Mouse (Mus musculus): ENCODE results near the gene Clip2. TPM values are rescaled to one million over a fixed set of nuclear protein-coding genes. Genes with fewer than 3 reads are reported as not detected.

Gene Clip2
- total and polyA plus RNA-seq, 3 experiments, result 5.4 to 16.7 (median 8.7) TPM

DNA sequence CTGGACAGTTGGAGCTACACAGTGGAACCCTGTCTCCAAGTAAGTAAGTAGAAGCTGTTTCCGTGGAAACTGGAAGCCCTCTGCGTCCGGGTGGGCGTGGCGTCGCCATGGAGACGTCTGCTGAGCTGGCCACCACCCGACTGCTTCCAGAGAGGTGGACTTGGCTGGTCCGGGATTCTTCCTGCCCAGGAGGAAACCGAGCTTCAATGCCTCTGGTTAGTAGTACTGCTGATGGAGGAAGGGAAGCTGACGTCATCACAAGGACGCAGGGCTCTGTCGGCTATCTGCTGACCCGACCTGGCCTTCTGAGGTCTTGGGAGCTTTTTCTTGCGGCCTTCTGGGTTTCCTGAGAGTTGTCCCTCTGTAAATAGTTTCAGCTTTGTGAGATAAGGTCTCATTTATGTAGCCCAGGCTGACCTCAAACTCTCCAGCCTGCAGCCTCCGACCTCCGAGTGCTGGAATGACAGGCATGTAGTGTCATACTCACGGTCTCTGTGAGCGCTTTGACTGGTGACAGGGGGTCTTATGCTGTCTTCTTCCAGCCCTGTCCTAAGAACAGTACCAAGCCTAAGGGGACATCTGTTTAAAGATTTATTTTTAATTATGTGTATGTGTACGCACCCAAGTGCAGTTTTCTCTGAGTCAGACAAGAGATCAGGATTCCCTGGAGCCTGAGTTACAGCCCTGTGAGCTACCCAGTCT lies 3.4 kb upstream of the Clip2 start:
- H3K27ac ChIP-seq (ENCODE audit: insufficient read depth, low read depth), result no peak overlapping the region
- in situ Hi-C loops (cut with MboI; ENCODE audit: low pct_ligation_motif_present, low pct_unique_long_range_greater_than_20kb, low sequenced_read_pairs) (no loop called here), dilution Hi-C loops (cut with MboI; ENCODE audit: extremely low pct_ligation_motif_present, extremely low pct_unique_long_range_greater_than_20kb, low sequenced_read_pairs) (no loop called here)
- H3K9me3 ChIP-seq (replicated peaks; ENCODE audit: low read length), result no peaks in the 10 kb centered on the region
- H3K27me3 ChIP-seq (replicated peaks), result no peaks in the 10 kb centered on the region
- no peak overlapping the region for H3K4me3 ChIP-seq (replicated peaks in 1 of 3; ENCODE audit: low read depth in 2 of 3, low read length in 2 of 3, poor library complexity in 1 of 3)
- no peak for TF ChIP-seq TBP (conservative IDR thresholded peaks at IDR 0.05; ENCODE audit: low read depth, low read length)
- no peak for TF ChIP-seq MXI1 (IDR thresholded peaks at IDR 0.05; ENCODE audit: low read depth, low read length)
- TF ChIP-seq MAFK (IDR thresholded peaks at IDR 0.05; ENCODE audit: insufficient replicate concordance, low read length), result no peak
- no peak for TF ChIP-seq ZKSCAN1 (IDR thresholded peaks at IDR 0.05; ENCODE audit: borderline replicate concordance, low read depth, low read length)
- no peak for TF ChIP-seq UBTF (IDR thresholded peaks at IDR 0.05; ENCODE audit: low read depth, low read length)
- DNase-seq (ENCODE audit: extremely low read depth), result no peak
- H3K9ac ChIP-seq (ENCODE audit: insufficient read depth, low read depth), result no peak overlapping the region
- H3K36me3 ChIP-seq (replicated peaks in 1 of 2; ENCODE audit: control insufficient read depth in 1 of 2, insufficient read depth in 1 of 2, low read length in 1 of 2), result peaks cover 0 to 4% of the 10 kb centered on the region in 2 experiments
- H3K4me1 ChIP-seq (ENCODE audit: control insufficient read depth in 1 of 2, insufficient read depth in 2 of 2), result peaks cover 6 to 25% of the 10 kb centered on the region in 2 experiments
- H3K79me2 ChIP-seq (replicated peaks; ENCODE audit: control insufficient read depth, extremely low read depth, insufficient read depth, poor library complexity, severe bottlenecking), result no peaks in the 10 kb centered on the region
- no peak overlapping the region for H3K4me2 ChIP-seq (ENCODE audit: insufficient read depth, low read depth, poor library complexity, severe bottlenecking)

DNA sequence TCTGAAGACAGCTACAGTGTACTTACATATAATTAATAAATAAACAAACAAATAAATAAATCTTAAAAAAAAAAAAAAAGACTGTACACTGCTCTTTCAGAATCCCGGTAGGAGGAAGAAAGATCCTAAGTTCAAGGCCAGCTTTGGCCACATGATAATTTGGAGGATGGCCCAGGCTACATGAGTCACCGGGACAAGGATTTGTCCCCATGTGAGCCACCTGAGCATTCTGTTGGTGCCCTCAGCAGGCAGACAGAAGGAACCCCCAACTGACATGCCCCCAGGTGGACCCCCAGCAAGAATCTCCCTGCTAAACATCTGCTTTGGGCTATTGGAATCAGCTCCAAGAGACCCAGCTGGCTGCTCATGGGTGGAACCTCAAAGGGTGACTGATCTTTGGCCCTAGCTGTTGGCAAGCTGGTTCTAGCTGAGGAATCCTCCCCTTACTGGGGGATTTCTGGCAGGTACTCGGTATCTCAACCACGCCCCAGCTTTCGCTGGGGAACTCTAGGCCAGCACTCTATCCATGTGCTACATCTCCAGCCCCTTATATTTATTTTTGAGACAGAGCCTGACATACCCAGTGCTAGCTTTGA lies 1.8 kb upstream of the Clip2 start:
- Histone ChIP-seq H3K36me3 (replicated peaks in 1 of 2; ENCODE audit: control insufficient read depth in 1 of 2, insufficient read depth in 1 of 2, low read length in 1 of 2) (peaks cover 0 to 2% of the 10 kb centered on the region in 2 experiments), H3K27me3 (replicated peaks) (no peaks in the 10 kb centered on the region), H3K9me3 (replicated peaks; ENCODE audit: low read length) (no peaks in the 10 kb centered on the region), H3K79me2 (replicated peaks; ENCODE audit: control insufficient read depth, extremely low read depth, insufficient read depth, poor library complexity, severe bottlenecking) (no peaks in the 10 kb centered on the region), H3K4me3 (replicated peaks in 1 of 3; ENCODE audit: low read depth in 2 of 3, low read length in 2 of 3, poor library complexity in 1 of 3) (no peak overlapping the region), H3K27ac (ENCODE audit: insufficient read depth, low read depth) (no peak overlapping the region), H3K9ac (ENCODE audit: insufficient read depth, low read depth) (no peak overlapping the region), H3K4me2 (ENCODE audit: insufficient read depth, low read depth, poor library complexity, severe bottlenecking) (no peak overlapping the region), H3K4me1 (ENCODE audit: control insufficient read depth in 1 of 2, insufficient read depth in 2 of 2) (peaks cover 6 to 38% of the 10 kb centered on the region in 2 experiments)
- in situ Hi-C loops (cut with MboI; ENCODE audit: low pct_ligation_motif_present, low pct_unique_long_range_greater_than_20kb, low sequenced_read_pairs), result loop anchor here (5.0 kb wide), 1 partner anchor 47 kb away; no protein-coding TSS in a partner anchor
- dilution Hi-C loops (cut with MboI; ENCODE audit: extremely low pct_ligation_motif_present, extremely low pct_unique_long_range_greater_than_20kb, low sequenced_read_pairs), result no loop called here
- no peak for TF ChIP-seq IRF4 (IDR thresholded peaks at IDR 0.05; ENCODE audit: low read depth, low read length)
- no peak for TF ChIP-seq KAT2A (IDR thresholded peaks at IDR 0.05; ENCODE audit: insufficient replicate concordance, low read length)
- no peak for TF ChIP-seq MAZ (IDR thresholded peaks at IDR 0.05; ENCODE audit: low read depth, low read length)
- TF ChIP-seq MEF2A (IDR thresholded peaks at IDR 0.05; ENCODE audit: borderline replicate concordance, low read depth, low read length), result no peak
- no peak for TF ChIP-seq E2F4 (IDR thresholded peaks at IDR 0.05; ENCODE audit: insufficient replicate concordance, low read depth, low read length)
- TF ChIP-seq POLR2AphosphoS2 (IDR thresholded peaks at IDR 0.05; ENCODE audit: low read depth, low read length), result no peak
- TF ChIP-seq UBTF (IDR thresholded peaks at IDR 0.05; ENCODE audit: low read depth, low read length), result no peak
- TF ChIP-seq NELFE (IDR thresholded peaks at IDR 0.05; ENCODE audit: low read depth, low read length), result no peak
- TF ChIP-seq HCFC1 (IDR thresholded peaks at IDR 0.05; ENCODE audit: low read depth, low read length), result no peak
- no peak for TF ChIP-seq CHD1 (IDR thresholded peaks at IDR 0.05; ENCODE audit: low read depth, low read length)
- TF ChIP-seq MXI1 (IDR thresholded peaks at IDR 0.05; ENCODE audit: low read depth, low read length), result no peak
- no peak for TF ChIP-seq PAX5 (IDR thresholded peaks at IDR 0.05; ENCODE audit: low read length)
- TF ChIP-seq MAFK (IDR thresholded peaks at IDR 0.05; ENCODE audit: insufficient replicate concordance, low read length), result no peak
- no peak for TF ChIP-seq ETS1 (conservative IDR thresholded peaks at IDR 0.05; ENCODE audit: low read depth, low read length)
- no peak for TF ChIP-seq NRF1 (IDR thresholded peaks at IDR 0.05; ENCODE audit: low read depth, low read length)
- no peak for DNase-seq (ENCODE audit: extremely low read depth)

All from CH12.LX (cell line).